Mouse (Mus musculus) bone marrow macrophage, adult 2 months (primary cell): ENCODE data around the gene Syt16. TPM values are rescaled to one million over a fixed set of nuclear protein-coding genes. Genes with fewer than 3 reads are reported as not detected.

Experiments
- H3K27ac ChIP-seq: 2 replicates; pipeline ENCODE4 v1.5.1; 2012; ENCODE audit warnings: low read depth, low read length; ENCODE audit not compliant: insufficient read depth
- H3K4me1 ChIP-seq: 2 replicates; pipeline ENCODE4 v1.6.1; 2012; ENCODE audit warnings: low read length; ENCODE audit not compliant: control insufficient read depth, insufficient read depth
- H3K4me3 ChIP-seq: 2 replicates; pipeline ENCODE4 v1.5.1; 2012; ENCODE audit warnings: mild to moderate bottlenecking, low read length, moderate library complexity; ENCODE audit not compliant: insufficient read depth
- CTCF ChIP-seq: IDR thresholded peaks from 2 replicates; pipeline ENCODE4 v1.5.1; 2012; ENCODE audit warnings: low read depth, mild to moderate bottlenecking, low read length, moderate library complexity
- POLR2A ChIP-seq: IDR thresholded peaks from 2 replicates; pipeline ENCODE4 v1.6.1; 2012; ENCODE audit warnings: mild to moderate bottlenecking, low read depth, low read length, borderline replicate concordance
- polyA plus RNA-seq: library from polyadenylated mRNA; stranded (reverse); fragments of >200 nt; gene quantifications from 2 replicates; pipeline ENCODE4 v1.2.4, GENCODE M21; 2012; ENCODE audit not compliant: missing spikeins, insufficient read depth, insufficient read length

Syt16 gene
- polyA plus RNA-seq, 1 experiment = not detected

- Histone ChIP-seq H3K4me3 (no peak overlapping the region), H3K4me1 (peaks cover 2% of the 10 kb centered on the region; the same call in 1 of the 2 replicates)
- TF ChIP-seq POLR2A (no peak), CTCF (no peak)
These were observed 95.1 kb downstream of the Syt16 start for GRCm38 (mm10) chr12:74092546-74092945.

GRCm38 (mm10) chr12:74093110-74093509 lies 95.6 kb downstream of the Syt16 start:
- H3K27ac ChIP-seq = no peak overlapping the region
- TF ChIP-seq POLR2A (no peak), CTCF (no peak)

More at GRCm38 (mm10) chr12:74092546-74092945, 95.1 kb downstream of the Syt16 start:
- no peak overlapping the region for H3K27ac ChIP-seq

GRCm38 (mm10) chr12:74094701-74095100 lies 97.2 kb downstream of the Syt16 start:
- Histone ChIP-seq H3K27ac (no peak overlapping the region), H3K4me1 (peaks cover 2% of the 10 kb centered on the region; the same call in 1 of the 2 replicates), H3K4me3 (no peak overlapping the region)
- TF ChIP-seq POLR2A = no peak
- no peak for TF ChIP-seq CTCF

More at GRCm38 (mm10) chr12:74093110-74093509, 95.6 kb downstream of the Syt16 start:
- H3K4me3 ChIP-seq = no peak overlapping the region
- peaks cover 2% of the 10 kb centered on the region; the same call in 1 of the 2 replicates for H3K4me1 ChIP-seq

- H3K4me3 ChIP-seq = no peak overlapping the region
- no peak overlapping the region for H3K27ac ChIP-seq
- no peaks in the 10 kb centered on the region for H3K4me1 ChIP-seq
- TF ChIP-seq POLR2A (no peak), CTCF (no peak)
These were observed 101.3 kb downstream of the Syt16 start for GRCm38 (mm10) chr12:74098572-74099290.

GRCm38 (mm10) chr12:74105811-74106513 lies 108.5 kb downstream of the Syt16 start:
- Histone ChIP-seq H3K4me3 (no peak overlapping the region), H3K27ac (no peak overlapping the region), H3K4me1 (no peaks in the 10 kb centered on the region)
- TF ChIP-seq POLR2A = no peak
- TF ChIP-seq CTCF = no peak

GRCm38 (mm10) chr12:74108663-74109081 lies 111.2 kb downstream of the Syt16 start:
- TF ChIP-seq CTCF (no peak), POLR2A (no peak)
- H3K4me1 ChIP-seq = no peaks in the 10 kb centered on the region
- H3K4me3 ChIP-seq = no peak overlapping the region
- no peak overlapping the region for H3K27ac ChIP-seq

- H3K4me3 ChIP-seq = no peak overlapping the region
- TF ChIP-seq CTCF (no peak), POLR2A (no peak)
- H3K27ac ChIP-seq = no peak overlapping the region
- no peaks in the 10 kb centered on the region for H3K4me1 ChIP-seq
These were observed 112.1 kb downstream of the Syt16 start for GRCm38 (mm10) chr12:74109462-74110068.

GRCm38 (mm10) chr12:74116825-74117224 lies 119.4 kb downstream of the Syt16 start:
- Histone ChIP-seq H3K4me1 (no peaks in the 10 kb centered on the region), H3K4me3 (no peak overlapping the region), H3K27ac (no peak overlapping the region)
- no peak for TF ChIP-seq CTCF
- TF ChIP-seq POLR2A = no peak

- no peaks in the 10 kb centered on the region for H3K4me1 ChIP-seq
These were observed 128.3 kb downstream of the Syt16 start for GRCm38 (mm10) chr12:74125796-74126195.

More at GRCm38 (mm10) chr12:74125796-74126195, 128.3 kb downstream of the Syt16 start:
- no peak overlapping the region for H3K4me3 ChIP-seq
- no peak overlapping the region for H3K27ac ChIP-seq
- TF ChIP-seq POLR2A (no peak), CTCF (no peak)
